Mouse (Mus musculus) frontal cortex, postnatal 25 days (tissue): Measurements from ENCODE around the gene Ska3.
A peak's percentile ranks its signal among the peaks of the same experiment; 100 is the strongest.
"Not testable (repeated sequence)": the region's sequence is repeated elsewhere in the genome, so short reads cannot be mapped to it uniquely, and the experiment has no call there.

Experiments
- DNase-seq, 2 experiments: peaks; one replicate each; pipeline ENCODE4 v3.0.0; 2022; ENCODE audit warnings: low spot score in 2 of 2

Ska3 gene

GRCm38 (mm10) chr14:57825788-57826751, at the start of gene Ska3, which contains the start of gene Mrpl57:
Gene Ska3 (minus strand): TSS chr14:57826185.
Gene Mrpl57 (plus strand): TSS chr14:57826234.
- DNase-seq = peak; percentile 79 to 87

- no peak for DNase-seq
Measured at GRCm38 (mm10) chr14:57866676-57867276, 40.8 kb upstream of the Ska3 start.

GRCm38 (mm10) chr14:57865256-57865655, 39.3 kb upstream of the Ska3 start:
- DNase-seq = no peak

GRCm38 (mm10) chr14:57863129-57863528, 37.1 kb upstream of the Ska3 start:
- DNase-seq = no peak

GRCm38 (mm10) chr14:57861987-57862412, 36.0 kb upstream of the Ska3 start:
- no peak for DNase-seq

- no peak for DNase-seq
Measured at GRCm38 (mm10) chr14:57859520-57859919, 33.5 kb upstream of the Ska3 start.

- no peak for DNase-seq
Measured at GRCm38 (mm10) chr14:57858601-57859000, 32.6 kb upstream of the Ska3 start.

GRCm38 (mm10) chr14:57856037-57856436, 30.1 kb upstream of the Ska3 start:
- not testable (repeated sequence) for DNase-seq

- no peak for DNase-seq
Measured at GRCm38 (mm10) chr14:57852961-57853360, 27.0 kb upstream of the Ska3 start.

GRCm38 (mm10) chr14:57850330-57850729, 24.3 kb upstream of the Ska3 start:
- no peak for DNase-seq

- DNase-seq = no peak
Measured at GRCm38 (mm10) chr14:57848646-57849045, 22.7 kb upstream of the Ska3 start.

- DNase-seq = not testable (repeated sequence)
Measured at GRCm38 (mm10) chr14:57848061-57848460, 22.1 kb upstream of the Ska3 start.

GRCm38 (mm10) chr14:57844535-57844934, 18.6 kb upstream of the Ska3 start:
- no peak for DNase-seq

GRCm38 (mm10) chr14:57835157-57835556, 9.2 kb upstream of the Ska3 start:
- DNase-seq = no peak

- DNase-seq = no peak
Measured at GRCm38 (mm10) chr14:57833526-57833925, 7.5 kb upstream of the Ska3 start.

GRCm38 (mm10) chr14:57827284-57827683, 1.3 kb upstream of the Ska3 start:
- no peak for DNase-seq

GRCm38 (mm10) chr14:57820839-57821238, 5.1 kb downstream of the Ska3 start:
- DNase-seq = no peak

GRCm38 (mm10) chr14:57811844-57812243, 14.1 kb downstream of the Ska3 start:
- no peak for DNase-seq

- DNase-seq = no peak
Measured at GRCm38 (mm10) chr14:57810886-57811285, 15.1 kb downstream of the Ska3 start.

GRCm38 (mm10) chr14:57808558-57808957, 17.4 kb downstream of the Ska3 start:
- no peak for DNase-seq

GRCm38 (mm10) chr14:57803731-57804130, 22.3 kb downstream of the Ska3 start:
- DNase-seq = no peak

- DNase-seq = peak; percentile 94 to 96
Measured at GRCm38 (mm10) chr14:57797991-57798931, 27.7 kb downstream of the Ska3 start, which contains the start of gene Sap18. Gene Sap18 (plus strand): TSS chr14:57798180.
